Mouse (Mus musculus): ENCODE measurements at regions not wholly inside any gene's neighbourhood (a gene's known extent, or its start where the extent isn't known, plus 50 kb on each side); places are given as distances from the start of the nearest gene placed in this dataset.
A peak's percentile ranks its signal among the peaks of the same experiment; 100 is the strongest.

GRCm38 (mm10) chr5:75829850-75830625 lies 148.2 kb downstream of the Kdr start:
- no peak for DNase-seq (ENCODE audit: low spot score)

DNA sequence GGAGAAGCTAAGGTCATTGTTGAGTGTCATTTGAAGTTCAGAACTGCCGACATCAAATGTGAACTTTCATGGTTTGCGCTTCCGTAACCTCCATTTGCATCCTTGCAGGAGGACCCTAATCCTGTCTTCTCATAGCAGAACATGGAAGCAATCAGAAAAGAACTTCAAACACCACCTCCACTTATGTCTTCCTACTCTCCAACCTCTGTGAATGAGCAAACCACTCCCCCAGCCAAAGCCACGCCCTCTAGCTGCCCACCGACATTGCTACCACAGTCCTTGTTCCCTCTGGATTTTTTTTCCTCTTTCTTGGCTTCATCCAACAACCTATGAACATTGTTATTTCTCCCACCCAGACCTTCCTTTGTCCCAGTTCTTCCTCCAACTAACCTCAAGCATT lies 149.9 kb downstream of the Kdr start:
- DNase-seq (ENCODE audit: low spot score) = no peak

GRCm38 (mm10) chr5:75826283-75827098 lies 151.8 kb downstream of the Kdr start:
- no peak for DNase-seq (ENCODE audit: low spot score)

DNA sequence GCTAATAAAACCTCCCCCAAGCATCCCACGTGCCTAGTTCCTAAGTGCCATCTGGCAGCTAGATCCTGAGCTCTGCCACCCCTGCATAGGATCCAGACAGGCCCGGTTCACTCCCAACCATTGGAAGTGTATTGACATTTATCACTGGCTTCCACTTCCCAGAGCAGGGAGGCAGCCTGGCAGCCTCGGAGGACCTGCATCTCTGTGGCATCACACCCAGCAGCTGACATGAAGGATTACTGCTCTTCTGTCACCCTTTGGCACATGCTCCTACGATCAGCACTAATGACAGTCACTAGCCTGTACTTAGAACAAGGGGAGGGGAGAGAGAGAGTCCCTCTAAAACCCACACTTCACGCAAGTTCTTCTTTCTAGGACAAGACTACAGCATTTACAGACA lies 152.7 kb downstream of the Kdr start:
- DNase-seq (ENCODE audit: low spot score) = no peak

- no peak for DNase-seq (ENCODE audit: low spot score)
Measured at GRCm38 (mm10) chr5:75824660-75825059, 153.6 kb downstream of the Kdr start.

DNA sequence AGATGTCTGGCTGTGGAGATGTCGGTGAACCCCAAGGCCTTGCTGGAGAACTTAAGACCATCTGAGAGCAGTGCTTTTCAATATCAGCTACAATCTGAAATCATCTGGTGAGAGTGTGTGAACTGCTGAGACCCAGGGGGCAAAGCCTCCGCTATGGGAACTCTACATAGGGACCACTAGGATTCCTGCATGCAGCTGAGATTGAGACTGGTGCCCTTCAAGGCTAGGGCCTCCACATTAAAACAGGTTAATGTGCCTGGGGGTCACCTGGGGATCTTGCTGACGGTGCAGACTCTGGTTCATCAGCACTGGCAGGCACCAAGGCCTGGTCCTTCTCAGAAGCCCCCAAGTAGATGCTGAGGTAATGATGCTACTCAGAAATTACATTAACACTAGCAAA lies 154.6 kb downstream of the Kdr start:
- DNase-seq (ENCODE audit: low spot score) = no peak

GRCm38 (mm10) chr5:75817396-75817795 lies 160.9 kb downstream of the Kdr start:
- DNase-seq (ENCODE audit: low spot score) = no peak

GRCm38 (mm10) chr5:75814393-75814984 lies 163.8 kb downstream of the Kdr start:
- DNase-seq (ENCODE audit: low spot score) = no peak

GRCm38 (mm10) chr5:75812686-75813085 lies 165.6 kb downstream of the Kdr start:
- no peak for DNase-seq (ENCODE audit: low spot score)

DNA sequence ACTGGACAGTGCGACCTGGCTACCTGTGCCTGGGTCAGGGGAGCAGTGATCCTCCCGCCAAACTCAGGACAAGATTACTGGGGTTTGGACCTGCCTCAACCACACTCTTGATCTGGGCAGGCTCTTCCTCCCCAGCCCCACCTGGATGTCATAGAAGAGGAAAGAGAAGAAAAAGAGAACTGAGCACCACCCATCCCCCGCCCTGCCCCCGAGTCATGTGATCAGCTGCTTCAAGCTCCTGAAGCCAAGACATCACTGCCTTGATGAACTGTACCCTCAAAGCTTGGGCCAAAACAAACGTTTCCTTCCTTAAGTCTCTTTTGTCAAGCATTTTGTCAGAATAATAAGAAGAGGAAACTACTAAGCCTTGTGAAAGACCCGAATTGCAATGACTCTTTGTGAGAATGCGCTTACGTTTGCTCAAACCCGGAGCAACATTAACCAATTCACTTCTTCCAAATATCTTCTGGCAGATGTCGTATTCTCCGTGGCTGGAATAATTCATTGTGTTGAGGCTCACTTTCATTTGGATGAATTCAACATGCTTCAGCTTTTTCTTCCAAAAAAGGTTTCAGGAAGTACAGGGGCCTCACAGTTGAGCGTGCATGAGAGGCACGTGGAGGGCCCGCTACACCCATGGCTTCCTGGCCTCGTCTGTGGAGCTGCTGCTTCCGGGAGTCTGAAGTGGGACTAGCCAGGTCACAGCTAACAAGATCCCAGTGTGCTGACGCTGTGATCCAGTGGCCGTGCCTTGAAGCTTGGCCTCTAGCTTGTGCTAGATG lies 169.5 kb downstream of the Kdr start:
- no peak for DNase-seq (ENCODE audit: low spot score)

- no peak for DNase-seq (ENCODE audit: low spot score)
Measured at GRCm38 (mm10) chr5:75805011-75805410, 173.2 kb downstream of the Kdr start.

GRCm38 (mm10) chr5:75804340-75804739 lies 173.9 kb downstream of the Kdr start:
- DNase-seq (ENCODE audit: low spot score) = no peak

DNA sequence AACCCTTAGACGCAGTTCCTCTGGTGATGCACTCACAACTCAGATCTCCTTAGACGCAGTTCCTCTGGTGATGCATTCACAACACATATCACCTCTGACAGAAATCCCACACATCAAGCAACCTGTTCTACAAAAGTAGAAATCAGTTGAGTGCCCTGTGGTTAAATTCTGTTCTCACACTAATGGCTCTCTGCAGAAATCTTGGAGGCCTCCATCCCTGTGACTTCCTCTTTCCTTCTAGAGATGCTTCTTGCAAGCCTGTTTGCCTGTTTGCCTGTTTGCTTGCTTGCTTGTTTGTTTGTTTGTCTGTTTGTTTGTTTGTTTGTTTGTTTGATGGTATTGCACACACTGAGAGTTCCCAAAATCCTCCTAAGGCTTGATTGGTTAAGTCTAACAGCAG lies 175.2 kb downstream of the Kdr start:
- no peak for DNase-seq (ENCODE audit: low spot score)

GRCm38 (mm10) chr5:75800040-75800989 lies 177.9 kb downstream of the Kdr start:
- DNase-seq (ENCODE audit: low spot score) = no peak

GRCm38 (mm10) chr5:75799627-75800026 lies 178.6 kb downstream of the Kdr start:
- no peak for DNase-seq (ENCODE audit: low spot score)

GRCm38 (mm10) chr5:75793184-75793583 lies 185.1 kb downstream of the Kdr start:
- DNase-seq (ENCODE audit: low spot score) = no peak

GRCm38 (mm10) chr5:75791738-75792137 lies 186.5 kb downstream of the Kdr start:
- no peak for DNase-seq (ENCODE audit: low spot score)

GRCm38 (mm10) chr5:75788087-75788486 lies 190.2 kb downstream of the Kdr start:
- DNase-seq (ENCODE audit: low spot score) = no peak

DNA sequence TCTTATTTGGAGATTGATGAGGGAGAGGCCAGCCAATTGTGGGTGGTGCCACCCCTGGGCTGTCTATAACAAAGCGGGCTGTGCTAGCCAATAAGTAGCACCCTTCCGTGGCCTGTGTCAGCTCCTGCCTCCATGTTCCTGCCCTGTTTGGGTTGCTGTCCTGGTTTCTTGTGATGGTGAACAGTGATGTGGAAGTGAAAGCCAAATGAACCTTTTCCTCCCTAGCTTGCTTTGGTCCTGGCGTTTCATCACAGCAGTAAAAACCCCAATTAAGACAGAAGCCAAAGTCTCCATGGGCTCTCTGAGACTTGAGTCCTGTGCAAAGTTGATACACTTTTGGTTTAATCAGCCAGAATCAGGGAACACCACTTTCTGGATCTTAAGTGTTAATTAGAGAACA lies 192.1 kb downstream of the Kdr start:
- no peak for DNase-seq (ENCODE audit: low spot score)

DNA sequence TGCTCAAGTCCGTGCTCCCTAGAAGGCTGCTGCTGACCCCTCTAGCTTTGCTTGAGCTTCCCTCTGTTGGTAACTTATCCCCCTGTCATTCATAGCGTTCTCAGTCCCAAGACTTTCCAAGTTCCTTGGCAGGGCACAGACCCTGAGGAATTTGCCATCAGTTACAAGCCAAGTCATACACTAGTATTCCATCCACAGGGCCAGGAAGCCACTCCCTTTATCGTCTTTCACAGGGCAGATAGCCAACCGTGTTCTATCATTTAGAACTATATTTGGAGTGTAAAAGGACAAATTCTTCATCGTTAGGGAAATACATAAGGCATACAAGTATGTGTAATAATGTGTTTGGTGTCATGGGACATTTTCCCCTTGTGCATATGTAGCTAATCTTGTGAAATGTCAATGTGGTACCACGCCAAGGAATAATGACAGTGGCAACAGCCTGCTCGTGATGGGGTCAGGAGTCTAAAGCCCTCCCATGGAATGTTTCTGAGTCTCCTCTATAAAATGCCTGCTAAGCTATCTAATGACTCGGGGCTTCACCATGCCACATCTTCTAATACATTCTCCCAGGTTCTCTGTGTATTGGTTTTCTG lies 193.2 kb downstream of the Kdr start:
- DNase-seq (ENCODE audit: low spot score) = peak; percentile 7

All from gastrocnemius, adult 18-20 months (tissue).